Mouse (Mus musculus) MEL (cell line): ENCODE data around the gene Pola1.

ENCODE experiments used
- ETS1 ChIP-seq: IDR thresholded peaks from 2 replicates; pipeline ENCODE4 v1.6.1; 2012; ENCODE audit warnings: low read depth, mild to moderate bottlenecking, inconsistent platforms, low read length, improper control_type of control experiment, moderate library complexity
- POLR2A ChIP-seq, 2 experiments: IDR thresholded peaks; 2 replicates each; pipeline ENCODE4 v1.6.1; 2011 to 2012; ENCODE audit warnings: low read length in 2 of 2, mild to moderate bottlenecking in 2 of 2, control low read depth in 1 of 2, improper control_type of control experiment in 1 of 2, low read depth in 1 of 2, moderate library complexity in 1 of 2; ENCODE audit not compliant: control insufficient read depth in 1 of 2, insufficient read depth in 1 of 2, poor library complexity in 1 of 2

GRCm38 (mm10) chrX:93368211-93368610, 263.7 kb downstream of the Pola1 start:
- TF ChIP-seq POLR2A (IDR thresholded peaks at IDR 0.05; ENCODE audit: control insufficient read depth in 1 of 2, insufficient read depth in 1 of 2, low read depth in 1 of 2, low read length in 2 of 2, poor library complexity in 1 of 2) (no peak), ETS1 (no peak)
